Mouse (Mus musculus): Measurements from ENCODE around the gene Glycam1. TPM values are rescaled to one million over a fixed set of nuclear protein-coding genes. Genes with fewer than 3 reads are reported as not detected.

Gene Glycam1
- polyA plus RNA-seq, 1 experiment from 2014 or later = not detected

DNA sequence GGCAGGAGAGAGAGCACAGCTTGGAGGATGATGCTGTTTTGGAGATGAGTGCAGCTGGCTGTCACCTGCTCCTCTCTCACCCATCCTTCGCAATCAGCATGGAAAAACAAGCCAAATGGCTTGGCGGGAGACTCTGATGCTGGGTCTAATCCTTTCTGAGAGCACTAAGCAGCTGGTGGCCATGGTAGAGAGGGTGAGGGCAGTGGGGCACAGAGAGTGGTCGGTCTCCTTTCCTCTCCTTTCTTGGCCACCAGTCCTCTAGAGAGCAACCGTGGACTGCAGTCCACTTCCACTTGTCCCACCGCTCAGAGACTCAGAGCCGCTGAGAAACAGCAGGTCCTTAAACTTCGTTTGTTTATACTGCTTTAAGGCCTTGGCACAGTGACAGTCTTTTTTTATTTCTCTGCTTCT is 51.3 kb downstream of the Glycam1 start:
- ATAC-seq (ENCODE audit: insufficient number of reproducible peaks, low FRiP score, low TSS enrichment, low read depth) (no peak), DNase-seq (ENCODE audit: low spot score) (no peak)
- Histone ChIP-seq H3K4me1 (ENCODE audit: control insufficient read depth, insufficient read depth, low read length) (no peaks in the 10 kb centered on the region), H3K27me3 (ENCODE audit: control insufficient read depth, insufficient read depth, low read length) (no peaks in the 10 kb centered on the region), H3K4me3 (ENCODE audit: low read depth, low read length) (no peak overlapping the region), H3K4me2 (ENCODE audit: low read depth, severe bottlenecking) (peak overlapping the region; percentile 46; the same call in 1 of the 2 replicates), H3K27ac (replicated peaks; ENCODE audit: low read depth, low read length) (no peak overlapping the region), H3K9me3 (ENCODE audit: control insufficient read depth, low read length) (no peaks in the 10 kb centered on the region), H3K9ac (ENCODE audit: low read length) (no peak overlapping the region), H3K36me3 (ENCODE audit: control insufficient read depth, insufficient read depth, low read length) (no peaks in the 10 kb centered on the region)
- WGBS = 5% methylated on average over 7 of the region's 7 CpGs

Other genes starting within 250 kb of the Glycam1 start
- gene Zfp385a, start 225.0 kb downstream of the Glycam1 start, polyA plus RNA-seq (2014; fragmentation: Nextera tagmentation; extraction: Ambion mirVana) = 19.2 and 22.9 TPM in 2 replicates
- gene Itga5, start 198.3 kb downstream of the Glycam1 start, polyA plus RNA-seq (2014; fragmentation: Nextera tagmentation; extraction: Ambion mirVana) = 28.6 and 31.7 TPM in 2 replicates
- not detected in 2 replicates for gene Gtsf1, start 134.6 kb downstream of the Glycam1 start, polyA plus RNA-seq (2014; fragmentation: Nextera tagmentation; extraction: Ambion mirVana)
- gene Gtsf2, start 116.6 kb downstream of the Glycam1 start, polyA plus RNA-seq (2014; fragmentation: Nextera tagmentation; extraction: Ambion mirVana) = not detected in 2 replicates
- 1.2 and 1.3 TPM in 2 replicates for gene Nckap1l, start 111.3 kb downstream of the Glycam1 start, polyA plus RNA-seq (2014; fragmentation: Nextera tagmentation; extraction: Ambion mirVana)
- 3.0 and 3.5 TPM in 2 replicates for gene Pde1b, start 62.0 kb downstream of the Glycam1 start, polyA plus RNA-seq (2014; fragmentation: Nextera tagmentation; extraction: Ambion mirVana)
- gene Ppp1r1a, start 27.1 kb downstream of the Glycam1 start, polyA plus RNA-seq (2014; fragmentation: Nextera tagmentation; extraction: Ambion mirVana) = 8.4 and 10.3 TPM in 2 replicates
- gene Mucl1, start 190.4 kb upstream of the Glycam1 start, polyA plus RNA-seq (2014; fragmentation: Nextera tagmentation; extraction: Ambion mirVana) = not detected in 2 replicates

Measured in limb, embryonic 11.5 days (tissue).